Mouse (Mus musculus): ENCODE data around the gene Rhobtb1.
A peak's percentile ranks its signal among the peaks of the same experiment; 100 is the strongest.

Rhobtb1 gene

DNA sequence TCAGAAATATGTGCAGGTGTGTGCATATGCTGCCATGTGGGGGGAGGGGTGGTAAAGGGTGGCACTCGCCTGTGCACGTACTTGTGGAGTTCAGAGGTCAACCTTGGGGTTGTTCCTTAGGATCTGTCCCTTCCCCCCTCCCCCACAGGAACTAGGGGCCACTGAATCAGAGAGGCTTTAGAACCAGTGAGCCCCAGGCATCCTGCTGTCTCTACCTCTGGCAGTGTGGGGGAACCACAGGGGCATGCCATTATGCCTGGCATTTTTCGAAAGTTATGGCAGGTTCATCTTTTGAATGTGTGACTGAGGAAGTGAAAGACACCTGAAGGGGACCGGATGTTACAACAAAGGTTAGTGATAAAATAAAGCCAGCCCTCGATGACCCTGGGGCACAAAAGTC lies 59.4 kb downstream of the Rhobtb1 start:
- DNase-seq (ENCODE audit: low read depth, low spot score), result no peak

DNA sequence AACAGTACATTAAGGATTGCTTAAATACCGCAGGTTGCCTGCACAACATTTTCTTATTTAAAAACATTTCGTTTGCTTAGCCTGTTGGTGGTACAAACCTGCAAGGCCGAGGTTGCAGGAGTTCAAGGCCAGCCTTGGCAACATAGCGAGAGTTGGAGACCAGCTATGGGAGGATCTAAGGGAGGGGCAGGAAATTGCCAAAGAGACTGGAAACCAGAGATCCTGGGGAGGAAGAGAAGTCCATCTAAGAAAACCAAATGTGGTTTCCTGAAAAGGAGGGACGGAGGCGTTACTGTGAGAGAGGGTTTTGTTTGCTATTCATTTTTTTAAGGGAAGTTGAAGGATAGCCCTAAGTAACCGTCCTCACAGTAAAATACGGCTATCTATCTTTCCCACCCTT lies 60.3 kb downstream of the Rhobtb1 start:
- DNase-seq (ENCODE audit: low read depth, low spot score), result no peak

DNA sequence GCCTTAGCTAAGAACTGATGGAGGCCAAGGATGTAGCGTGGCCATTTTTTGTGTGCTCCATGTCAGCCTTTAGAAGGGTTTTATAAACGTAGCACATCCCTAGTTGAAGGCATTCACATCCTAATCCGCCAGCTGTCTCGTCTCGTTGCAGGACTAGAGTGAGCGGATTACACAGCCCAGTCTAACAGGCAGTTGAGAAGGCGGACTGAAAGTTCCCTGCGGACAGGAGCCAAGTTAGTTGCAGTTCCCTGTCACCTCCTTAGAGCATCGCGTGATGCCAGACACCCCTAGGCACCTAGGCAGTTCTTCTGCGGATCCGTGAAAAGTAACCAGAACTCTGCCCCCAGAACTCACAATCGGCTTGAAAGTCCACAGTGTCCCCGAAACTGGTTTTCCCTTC lies 60.7 kb downstream of the Rhobtb1 start:
- no peak for DNase-seq (ENCODE audit: low read depth, low spot score)

DNA sequence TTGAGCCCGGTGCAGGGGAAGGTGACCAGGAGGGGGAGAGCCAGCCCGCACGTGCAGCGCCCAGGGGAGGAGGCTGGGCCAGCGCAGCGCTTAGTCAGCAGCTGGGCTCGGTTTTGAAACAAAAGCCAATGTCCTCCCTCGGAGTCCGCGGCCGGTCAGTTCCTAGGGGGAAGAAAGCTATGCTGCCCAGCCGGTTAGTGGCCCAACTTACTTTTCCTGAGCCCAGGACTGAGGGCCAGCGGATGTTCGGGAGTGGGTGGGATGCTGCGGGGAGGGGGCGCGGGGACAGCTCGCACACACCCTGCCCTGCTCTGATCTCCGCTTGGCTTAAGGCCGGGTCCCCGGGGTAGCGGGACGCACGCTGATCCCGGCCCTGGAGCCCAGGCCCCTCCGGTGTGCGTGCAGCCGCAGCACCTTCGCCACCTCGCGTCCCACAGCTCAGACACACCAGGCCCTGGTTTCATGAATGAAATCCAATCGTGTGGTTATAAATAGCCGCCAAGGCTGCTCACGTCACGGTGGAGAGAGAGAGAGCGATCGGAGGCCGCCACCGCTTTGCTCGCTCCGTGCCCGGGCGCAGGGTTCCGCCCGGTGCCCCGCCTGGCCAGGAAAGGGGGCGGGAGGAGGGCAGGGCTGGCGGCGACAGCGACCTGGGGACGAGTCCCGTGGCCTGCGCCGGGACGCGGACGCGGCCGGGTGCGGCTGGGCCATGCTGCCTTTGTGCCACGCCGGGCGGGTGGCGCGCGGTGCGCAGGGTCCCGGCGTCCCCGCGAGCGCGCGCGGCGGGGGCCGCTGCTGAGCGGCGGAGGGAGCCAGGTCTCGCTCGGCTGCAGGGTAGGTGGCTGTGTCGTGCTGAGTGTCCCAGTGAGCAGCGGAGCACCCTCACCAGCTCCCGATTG lies 61.6 kb downstream of the Rhobtb1 start, which contains the start of gene A930033H14Rik:
Gene A930033H14Rik, minus strand, starts transcription at position 557 of the 899 bp plus-strand sequence.
- peak; percentile 50 for DNase-seq (ENCODE audit: low read depth, low spot score)

DNA sequence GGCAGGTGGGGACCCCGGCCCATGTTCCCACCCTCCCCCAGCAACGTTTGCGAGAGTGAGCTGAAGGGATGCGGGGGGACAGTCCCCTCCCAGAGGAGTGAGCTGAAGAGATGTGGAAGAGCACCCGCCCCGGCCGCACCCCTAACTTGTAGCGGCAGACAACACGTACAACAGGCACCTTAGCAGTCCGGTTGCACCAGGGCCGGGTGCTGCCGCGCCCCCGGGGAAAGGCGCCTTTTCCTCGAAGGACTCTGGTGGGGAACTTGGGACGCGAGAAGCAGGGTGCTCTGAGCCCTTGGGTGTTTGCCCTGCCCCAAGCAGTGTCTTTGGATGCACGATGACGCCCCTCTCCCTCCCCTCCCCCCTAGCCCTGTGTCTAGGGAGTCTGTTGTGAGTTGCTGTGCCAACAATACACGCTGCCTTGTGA lies 62.2 kb downstream of the Rhobtb1 start:
- DNase-seq (ENCODE audit: low read depth, low spot score), result peak; percentile 11

DNA sequence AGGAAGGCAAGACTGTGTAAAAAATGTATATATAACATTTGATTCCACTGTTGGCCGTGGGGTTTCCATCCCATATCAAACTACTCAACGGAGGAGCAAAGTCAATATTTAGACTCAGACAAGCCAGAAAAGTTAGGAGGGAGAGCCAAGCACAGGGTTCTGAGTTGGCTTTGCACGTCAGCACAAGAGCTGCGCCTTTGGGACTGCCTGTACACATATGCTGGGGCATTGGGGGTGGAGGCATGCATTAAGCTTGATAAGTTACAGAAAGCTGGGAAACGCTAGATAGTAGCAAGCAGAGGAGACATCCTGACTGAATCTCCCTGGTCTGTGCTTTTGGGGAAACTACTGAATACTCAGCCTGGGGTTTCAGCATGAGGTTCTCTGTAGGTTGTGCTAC lies 62.8 kb downstream of the Rhobtb1 start:
- DNase-seq (ENCODE audit: low read depth, low spot score), result no peak

DNA sequence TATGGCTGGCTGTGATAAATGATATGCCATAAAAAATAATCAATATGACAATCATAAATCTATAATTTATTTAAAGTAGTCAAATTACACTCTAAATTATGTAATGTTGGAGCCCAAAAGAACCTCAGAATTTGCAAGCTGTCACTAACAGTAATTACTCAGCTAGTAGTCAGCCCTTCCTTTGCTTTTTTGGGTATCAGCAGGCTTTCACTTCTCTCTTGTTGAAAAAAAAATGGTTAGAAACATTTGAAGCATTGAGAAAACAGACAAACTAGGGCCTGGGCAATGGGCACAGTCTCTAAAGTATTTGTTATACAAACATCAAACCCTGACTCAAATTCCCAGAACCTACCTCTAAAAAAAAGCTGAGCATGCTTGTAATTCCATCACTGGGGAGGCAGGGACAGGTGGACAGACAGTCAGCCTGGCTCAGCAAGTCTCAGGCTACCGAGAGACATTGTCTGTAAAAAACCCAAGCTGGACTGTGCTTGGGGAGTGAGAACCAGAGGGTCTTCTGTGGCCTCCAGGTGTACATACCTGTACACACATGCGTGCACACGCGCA lies 66.0 kb downstream of the Rhobtb1 start:
- no peak for DNase-seq (ENCODE audit: low read depth, low spot score)

DNA sequence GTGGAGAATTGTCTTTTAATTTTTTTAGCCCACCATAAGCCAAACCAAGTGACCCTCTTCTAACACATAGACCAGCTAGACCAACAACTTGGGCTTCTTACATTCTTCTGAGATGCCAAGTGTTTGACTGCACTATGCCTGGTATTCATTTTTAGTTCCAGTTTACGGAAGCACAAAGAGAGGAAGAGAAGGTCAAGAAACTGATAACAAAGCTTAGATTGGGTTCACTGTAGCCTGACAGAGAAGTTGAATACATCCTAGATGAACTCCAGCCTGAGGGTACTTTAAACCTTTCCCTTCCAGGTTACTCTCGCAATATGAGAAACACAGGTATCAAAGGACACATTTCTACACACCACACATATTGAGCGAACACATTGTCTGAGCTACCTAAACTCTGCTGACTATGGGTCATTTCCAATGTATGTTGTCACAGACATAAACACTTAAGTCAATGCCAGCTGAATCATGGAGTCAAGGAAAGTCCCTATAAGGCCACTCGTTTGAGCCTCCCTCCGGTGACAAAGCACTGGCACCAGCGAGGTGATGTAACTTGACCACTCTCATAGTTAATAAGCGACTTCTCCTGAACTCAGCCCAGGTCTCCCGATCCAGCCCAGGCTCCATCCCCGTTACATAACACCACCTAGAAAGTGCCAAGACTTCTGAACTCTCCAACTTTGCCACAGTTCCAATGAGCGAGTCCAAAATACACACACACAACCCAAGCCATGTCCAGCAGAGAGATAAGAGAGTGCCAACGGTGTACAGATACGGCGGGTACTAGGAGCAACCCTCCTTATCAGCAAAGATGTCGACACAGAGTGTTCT lies 67.4 kb downstream of the Rhobtb1 start:
- no peak for DNase-seq (ENCODE audit: low read depth, low spot score)

DNA sequence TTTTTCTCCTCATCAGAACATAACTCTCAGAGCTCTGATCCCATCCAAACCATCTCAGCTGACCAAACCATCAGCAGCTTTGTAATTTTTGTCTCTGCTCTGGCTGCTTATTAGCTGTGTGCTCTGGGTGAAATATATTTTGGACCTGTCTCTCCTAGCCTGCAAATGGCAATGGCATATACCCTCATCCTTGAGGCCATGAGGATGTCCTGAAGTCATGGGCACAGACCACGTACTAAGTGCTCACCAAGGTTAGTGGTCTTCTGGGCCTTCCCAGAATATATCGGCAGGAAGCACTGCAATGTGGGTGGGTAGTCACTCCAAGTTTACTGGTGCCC lies 68.0 kb downstream of the Rhobtb1 start:
- DNase-seq (ENCODE audit: low read depth, low spot score), result no peak

DNA sequence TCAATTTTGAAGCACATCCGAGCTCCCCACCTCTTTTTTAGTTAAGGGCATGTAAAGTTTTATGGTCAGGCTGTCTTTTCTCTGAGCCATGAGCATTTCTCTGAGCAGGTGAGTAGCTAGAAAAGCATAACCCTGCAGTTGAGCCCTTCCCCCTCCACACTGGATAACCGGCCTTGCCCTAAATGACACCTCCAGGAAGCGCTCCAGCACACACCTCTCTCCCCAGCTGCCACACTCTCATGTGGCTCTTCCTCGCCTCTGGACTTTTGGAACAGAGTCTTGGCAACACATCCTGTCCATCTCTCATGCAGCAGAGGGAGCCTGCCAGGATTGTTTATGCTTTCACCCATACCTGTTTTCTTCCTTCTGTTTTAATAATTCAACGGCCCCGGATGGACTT lies 69.1 kb downstream of the Rhobtb1 start:
- no peak for DNase-seq (ENCODE audit: low read depth, low spot score)

DNA sequence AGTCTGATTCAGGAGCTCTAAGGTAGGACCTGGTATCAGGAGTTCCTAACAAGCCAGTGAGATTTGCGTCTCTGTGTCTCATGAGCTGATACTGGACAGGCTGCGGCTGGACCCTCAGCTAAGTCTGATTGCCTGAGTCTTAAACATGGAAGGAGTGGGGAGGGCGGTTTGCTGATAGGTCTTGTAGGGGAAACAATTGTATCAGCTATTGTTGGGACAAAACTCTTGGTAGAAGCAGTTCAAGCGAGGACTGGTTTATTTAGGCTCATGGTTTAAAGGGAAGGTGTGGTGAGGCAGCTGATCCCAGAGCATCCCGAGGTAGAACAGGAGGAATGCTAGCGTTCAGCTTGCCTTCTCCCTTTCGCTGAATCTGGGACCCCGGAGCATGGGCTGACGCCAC lies 69.9 kb downstream of the Rhobtb1 start:
- no peak for DNase-seq (ENCODE audit: low read depth, low spot score)

DNA sequence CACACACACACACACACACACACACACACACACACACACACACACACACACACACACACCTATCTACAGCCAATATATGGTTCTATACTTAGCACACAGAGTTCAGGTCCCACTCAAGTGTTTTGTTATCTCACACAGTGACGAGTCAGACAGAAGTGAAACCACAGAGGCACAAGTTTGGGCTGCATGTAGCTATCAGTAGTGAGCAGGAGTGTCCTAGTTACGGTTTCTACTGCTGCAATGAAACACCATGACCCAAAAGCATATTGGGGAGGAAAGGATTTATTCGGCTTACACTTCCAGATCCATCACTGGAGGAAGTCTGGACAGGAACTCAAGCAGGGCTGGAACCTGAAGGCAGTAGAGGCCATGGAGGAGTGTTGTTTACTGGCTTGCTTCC lies 70.7 kb downstream of the Rhobtb1 start:
- no peak for DNase-seq (ENCODE audit: low read depth, low spot score)

DNA sequence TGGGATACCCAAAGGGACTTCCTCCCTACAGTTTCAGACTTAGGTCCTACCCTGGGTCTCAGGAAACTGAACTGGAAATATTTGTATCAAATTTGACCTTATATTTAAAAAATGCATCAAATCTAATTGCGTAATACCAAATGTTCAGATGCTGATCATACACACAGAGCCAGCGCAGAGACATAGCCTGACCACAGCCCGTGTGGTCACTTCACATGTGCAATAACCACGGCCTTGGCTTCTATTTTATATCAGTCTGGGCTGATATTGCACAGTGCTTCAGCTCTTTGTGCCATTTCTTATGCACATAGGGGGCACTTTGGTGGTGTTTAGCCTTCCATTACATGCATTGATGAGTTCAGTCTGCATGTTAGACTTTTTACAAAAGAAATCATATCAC lies 72.0 kb downstream of the Rhobtb1 start:
- DNase-seq (ENCODE audit: low read depth, low spot score), result no peak

DNA sequence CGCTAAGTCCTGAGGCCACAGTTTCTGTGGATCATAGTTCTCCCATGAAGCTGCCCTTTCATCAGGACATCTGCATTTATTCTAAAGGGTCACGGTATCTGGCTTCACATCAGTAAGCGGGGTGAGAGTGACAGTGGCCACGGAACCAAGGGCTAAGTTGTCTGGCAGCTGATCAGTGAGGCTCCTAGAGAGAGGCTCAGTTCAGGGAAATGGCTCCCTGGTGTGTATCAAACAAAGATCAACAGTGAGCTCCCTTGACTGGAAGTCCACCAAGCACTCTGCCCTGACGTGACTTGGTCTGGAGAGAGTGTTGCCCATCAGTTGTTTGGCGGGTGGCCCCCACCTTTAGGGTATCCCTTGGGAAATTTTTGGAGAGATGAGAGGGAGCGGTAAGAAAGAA lies 73.0 kb downstream of the Rhobtb1 start:
- DNase-seq (ENCODE audit: low read depth, low spot score), result no peak

DNA sequence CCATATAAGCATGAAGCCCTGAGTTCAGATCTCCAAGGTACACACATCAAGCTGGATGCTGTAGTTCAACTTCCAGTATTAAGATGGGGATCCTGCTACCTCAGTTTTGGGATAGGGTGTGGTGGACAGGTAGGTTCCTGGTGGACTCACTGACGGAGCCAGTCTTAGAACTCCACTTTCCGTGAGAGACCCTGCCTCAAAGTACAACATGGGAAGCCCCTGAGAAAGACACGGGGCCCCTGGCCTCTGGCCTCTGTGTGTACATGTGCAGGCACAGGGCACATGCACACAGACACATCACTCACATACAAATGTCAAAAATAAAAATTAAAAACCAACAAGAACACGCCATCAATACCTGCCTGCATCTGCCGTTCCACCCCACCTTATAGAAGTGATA lies 74.2 kb downstream of the Rhobtb1 start:
- DNase-seq (ENCODE audit: low read depth, low spot score), result no peak

DNA sequence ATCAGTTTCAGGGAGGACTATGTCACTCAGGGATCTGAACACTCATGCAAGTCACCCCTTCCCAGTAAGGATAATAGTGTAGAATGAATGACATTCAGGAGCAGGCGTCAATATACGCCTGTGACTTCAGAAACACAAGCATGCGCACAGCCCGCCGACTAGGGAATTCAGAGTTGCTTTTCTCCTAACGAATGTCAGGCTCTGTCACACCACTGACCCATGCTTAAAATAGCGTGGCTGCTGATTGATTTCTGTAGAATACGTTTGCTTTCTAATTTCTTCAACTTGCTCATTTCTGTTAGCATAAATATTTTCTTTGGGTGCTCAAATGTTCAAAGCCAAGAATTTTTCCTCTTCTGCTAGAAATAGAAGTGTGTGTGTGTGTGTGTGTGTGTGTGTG lies 74.7 kb downstream of the Rhobtb1 start:
- no peak for DNase-seq (ENCODE audit: low read depth, low spot score)

DNA sequence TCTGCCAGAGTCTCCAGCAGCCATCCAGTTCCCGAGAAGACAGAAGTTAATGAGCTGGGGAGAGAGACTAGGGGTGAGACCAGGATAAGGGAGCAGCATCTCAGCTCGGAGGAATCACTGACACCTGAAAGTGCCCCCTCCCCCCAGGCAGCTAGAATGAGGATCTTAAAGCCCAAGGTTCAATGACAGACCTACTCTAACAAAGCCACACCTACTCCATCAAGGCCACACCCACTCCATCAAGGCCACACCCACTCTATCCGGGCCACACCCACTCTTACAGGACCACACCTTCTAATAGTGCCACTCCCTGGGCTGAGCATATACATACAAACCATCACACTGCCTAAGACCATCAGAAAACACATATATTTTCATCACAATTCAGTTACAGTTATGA lies 86.0 kb downstream of the Rhobtb1 start:
- DNase-seq (ENCODE audit: low read depth, low spot score), result no peak

DNA sequence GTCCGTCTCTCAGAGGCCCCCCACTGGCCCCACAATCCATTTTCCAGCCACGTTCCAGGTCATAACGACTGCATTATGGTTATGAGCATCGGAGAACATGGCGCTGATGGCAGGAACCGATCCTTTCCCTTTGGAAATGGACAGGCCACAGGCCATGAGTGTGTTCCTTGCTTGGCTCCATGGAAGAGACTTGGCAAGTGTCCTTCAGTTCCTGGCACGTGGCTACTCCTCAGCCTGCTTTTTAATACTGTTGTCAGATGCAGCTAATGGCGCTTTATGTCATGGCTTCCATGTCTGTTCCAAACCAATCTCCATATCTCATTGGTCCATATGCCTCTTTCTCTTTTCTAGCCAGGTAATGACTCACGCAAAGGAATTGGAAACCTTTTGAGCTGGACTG lies 86.5 kb downstream of the Rhobtb1 start:
- DNase-seq (ENCODE audit: low read depth, low spot score), result no peak

DNA sequence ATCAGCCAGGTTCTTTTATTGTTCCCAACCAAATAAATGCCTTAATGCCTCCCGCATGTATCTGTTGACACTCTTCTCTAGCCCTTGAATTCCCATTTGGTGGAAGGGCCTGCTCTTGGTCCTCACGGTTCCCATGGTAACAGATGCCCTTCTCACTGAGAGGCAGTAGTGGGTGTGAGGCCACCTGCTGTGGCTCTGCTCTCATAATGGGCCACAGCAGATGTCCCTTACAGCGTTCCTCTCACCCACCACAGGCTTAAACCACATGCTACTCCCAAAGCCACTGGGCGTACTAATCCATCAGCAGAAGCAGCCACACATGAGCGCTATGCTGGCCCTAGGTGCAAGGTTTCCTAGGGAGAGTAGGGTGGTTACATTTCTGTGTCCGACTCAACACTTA lies 87.1 kb downstream of the Rhobtb1 start:
- DNase-seq (ENCODE audit: low read depth, low spot score), result no peak

DNA sequence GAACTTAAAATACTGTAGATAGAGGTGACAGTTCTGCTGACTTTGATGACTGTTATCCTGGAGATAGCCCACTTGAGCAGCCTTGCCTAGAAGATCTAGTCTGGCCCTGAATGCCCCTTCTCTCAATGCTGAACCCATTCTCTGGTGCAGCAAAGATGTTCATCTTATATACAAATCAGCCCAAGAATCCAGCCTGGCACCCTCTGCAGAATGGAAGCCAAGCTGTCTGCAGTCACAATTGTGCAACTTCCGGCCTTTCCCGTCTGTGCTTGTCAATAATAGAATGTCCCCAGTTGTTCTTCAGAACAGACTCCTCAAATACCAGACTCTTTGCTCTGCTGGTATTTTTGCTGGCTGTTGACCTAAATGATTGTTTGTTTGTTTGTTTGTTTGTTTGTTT lies 89.3 kb downstream of the Rhobtb1 start:
- no peak for DNase-seq (ENCODE audit: low read depth, low spot score)

DNA sequence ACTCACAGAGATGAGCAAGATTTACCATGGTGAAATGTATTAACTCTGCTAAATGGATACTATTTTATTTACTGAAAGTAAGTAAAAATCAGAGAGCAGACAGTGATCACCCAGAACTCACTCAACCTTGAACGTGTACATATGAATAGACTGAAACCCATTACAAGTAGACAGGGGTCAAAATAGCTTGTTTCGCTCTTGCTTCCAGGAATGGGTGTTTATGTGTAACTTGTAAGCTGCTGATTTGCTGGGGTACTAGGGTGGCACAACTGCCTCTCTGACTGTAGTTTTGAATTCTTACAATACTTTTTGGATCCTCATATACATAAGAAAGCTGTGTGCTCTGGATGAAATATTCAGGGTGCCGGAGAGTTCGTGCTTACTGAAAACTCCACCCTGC lies 93.9 kb downstream of the Rhobtb1 start:
- no peak for DNase-seq (ENCODE audit: low read depth, low spot score)

DNA sequence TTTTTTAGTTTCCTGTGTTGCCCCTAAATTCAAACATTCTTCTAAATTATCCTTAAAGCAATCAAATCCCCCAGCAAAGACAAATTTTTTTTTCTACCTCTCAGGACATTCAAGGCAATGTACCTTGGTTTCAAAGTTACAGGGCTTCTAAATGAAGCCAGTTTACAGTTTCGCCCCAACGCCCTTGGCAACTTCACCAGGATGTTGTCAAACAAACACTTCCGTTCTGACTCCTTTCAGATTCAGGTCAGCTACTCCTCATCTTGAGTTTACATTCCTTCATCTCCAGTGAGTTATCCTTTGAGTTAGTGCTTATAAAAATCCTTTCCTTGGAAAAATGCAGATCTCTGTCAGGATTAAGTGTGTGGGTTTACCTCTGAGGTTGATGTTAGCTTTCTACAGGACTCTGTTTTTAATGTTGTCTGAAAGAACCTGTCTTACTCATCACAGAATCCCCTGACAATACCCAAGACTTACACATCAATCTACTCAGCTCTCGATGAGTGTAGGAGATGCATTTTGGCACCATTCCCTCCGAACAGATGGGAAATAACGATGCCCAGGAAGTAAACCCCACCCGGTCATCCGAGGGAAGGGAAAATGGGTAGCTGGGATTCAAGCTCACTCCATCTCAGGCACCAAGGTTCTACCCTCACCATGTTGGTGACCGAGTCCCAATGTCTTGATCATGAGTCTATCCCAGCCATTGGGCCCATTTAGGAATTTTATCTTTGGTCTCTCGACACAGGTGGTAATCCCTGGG lies 94.9 kb downstream of the Rhobtb1 start:
- DNase-seq (ENCODE audit: low read depth, low spot score), result no peak
